Mouse (Mus musculus): Measurements from ENCODE around the gene Scp2d1. TPM values are rescaled to one million over a fixed set of nuclear protein-coding genes. Genes with fewer than 3 reads are reported as not detected.
A peak's percentile ranks its signal among the peaks of the same experiment; 100 is the strongest.
"Not testable (repeated sequence)": the region's sequence is repeated elsewhere in the genome, so short reads cannot be mapped to it uniquely, and the experiment has no call there.

Gene Scp2d1
- polyA plus RNA-seq (2015; fragmentation: Nextera tagmentation; extraction: Ambion mirVana) = not detected in 2 replicates

DNA sequence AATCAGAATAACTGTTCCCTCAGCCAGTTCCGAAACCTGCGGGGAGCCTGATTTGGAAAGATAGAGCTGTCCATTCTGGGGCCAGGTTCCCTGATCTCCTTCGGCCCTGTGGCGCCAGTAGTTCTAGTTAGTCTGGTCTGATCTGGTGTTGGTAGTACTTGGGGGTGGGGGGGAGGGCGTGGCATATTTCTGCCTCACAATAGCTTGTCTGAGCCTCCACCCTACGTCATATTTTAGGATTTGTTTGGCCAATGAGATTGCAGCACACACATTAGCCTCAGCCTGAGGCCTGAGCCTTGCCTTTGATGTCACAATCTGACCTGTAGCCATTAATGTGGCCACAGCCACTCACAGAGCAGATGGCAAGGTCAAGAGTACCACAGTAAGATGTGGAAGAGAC is at the start of gene Scp2d1:
Scp2d1 (plus strand) TSS at position 301 of the 400 bp plus-strand sequence.
- H3K27ac ChIP-seq; H3K27me3 ChIP-seq; ATAC-seq (replicated peaks; ENCODE audit: low FRiP score); H3K36me3 ChIP-seq; H3K4me3 ChIP-seq (replicated peaks); H3K4me1 ChIP-seq; H3K4me2 ChIP-seq; H3K9ac ChIP-seq; H3K9me3 ChIP-seq (replicated peaks): not testable (repeated sequence)
- 83% methylated on average over 6 of the region's 6 CpGs for WGBS

DNA sequence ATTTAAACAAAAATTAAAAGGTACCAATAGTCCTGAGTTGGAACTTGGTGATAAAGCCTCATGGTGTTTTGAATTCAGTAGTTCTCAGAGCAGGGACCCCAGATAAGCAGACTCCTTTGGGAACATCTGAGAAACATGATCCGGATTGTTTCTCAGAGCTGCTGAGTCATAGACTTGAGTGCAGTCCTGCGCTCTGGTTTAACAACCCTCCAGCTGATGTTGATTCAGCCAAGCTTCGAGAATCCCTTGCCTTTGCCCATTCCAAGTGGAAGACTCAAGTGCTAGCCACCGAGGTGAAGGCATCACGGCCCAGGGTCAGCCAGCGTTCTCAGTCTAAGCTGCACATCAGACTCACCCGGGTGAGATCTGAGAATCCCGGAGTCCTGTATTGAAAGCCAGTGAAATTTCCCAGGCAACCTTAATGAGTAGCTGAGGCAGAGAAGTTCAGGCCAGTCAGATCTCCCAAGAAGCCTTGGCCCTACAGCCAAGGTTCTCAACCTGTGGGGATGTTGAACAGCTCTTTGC is 48.8 kb upstream of the Scp2d1 start:
- no peaks in the 10 kb centered on the region for H3K36me3 ChIP-seq
- H3K27me3 ChIP-seq = no peaks in the 10 kb centered on the region
- WGBS = 67% methylated on average over 8 of the region's 8 CpGs
- no peak for ATAC-seq (replicated peaks; ENCODE audit: low FRiP score)
- no peak overlapping the region for H3K9ac ChIP-seq
- H3K9me3 ChIP-seq (replicated peaks) = no peaks in the 10 kb centered on the region
- H3K4me3 ChIP-seq (replicated peaks) = no peak overlapping the region
- H3K4me1 ChIP-seq = peaks cover 8% of the 10 kb centered on the region; the same call in 1 of the 2 replicates
- no peak overlapping the region for H3K27ac ChIP-seq
- H3K4me2 ChIP-seq = no peak overlapping the region

DNA sequence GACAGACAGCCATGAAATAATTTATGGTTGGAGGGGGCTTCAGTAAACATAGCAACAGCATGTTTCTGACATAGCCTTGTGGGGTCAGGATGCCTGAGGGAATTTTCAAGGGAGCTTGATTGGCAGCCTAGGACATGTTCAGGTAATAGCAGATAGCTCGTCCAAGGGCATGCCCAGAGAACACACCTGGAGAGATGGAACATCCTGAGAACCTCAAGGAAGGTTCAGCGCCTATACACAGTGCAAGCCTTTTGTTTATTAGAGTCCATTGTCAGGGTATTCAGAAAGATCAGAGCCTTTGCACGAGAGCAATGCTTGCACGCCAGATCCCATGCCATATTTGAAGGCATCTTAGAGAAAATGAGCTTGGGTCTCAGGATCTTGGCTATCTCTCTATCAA is 47.8 kb upstream of the Scp2d1 start:
- WGBS = 89% methylated on average over 4 of the region's 4 CpGs
- H3K9me3 ChIP-seq (replicated peaks) = no peaks in the 10 kb centered on the region
- no peaks in the 10 kb centered on the region for H3K36me3 ChIP-seq
- H3K4me1 ChIP-seq = peaks cover 6% of the 10 kb centered on the region; the same call in 1 of the 2 replicates
- no peak overlapping the region for H3K4me3 ChIP-seq (replicated peaks)
- no peak overlapping the region for H3K27ac ChIP-seq
- ATAC-seq (replicated peaks; ENCODE audit: low FRiP score) = no peak
- H3K9ac ChIP-seq = no peak overlapping the region
- H3K4me2 ChIP-seq = no peak overlapping the region
- H3K27me3 ChIP-seq = no peaks in the 10 kb centered on the region

DNA sequence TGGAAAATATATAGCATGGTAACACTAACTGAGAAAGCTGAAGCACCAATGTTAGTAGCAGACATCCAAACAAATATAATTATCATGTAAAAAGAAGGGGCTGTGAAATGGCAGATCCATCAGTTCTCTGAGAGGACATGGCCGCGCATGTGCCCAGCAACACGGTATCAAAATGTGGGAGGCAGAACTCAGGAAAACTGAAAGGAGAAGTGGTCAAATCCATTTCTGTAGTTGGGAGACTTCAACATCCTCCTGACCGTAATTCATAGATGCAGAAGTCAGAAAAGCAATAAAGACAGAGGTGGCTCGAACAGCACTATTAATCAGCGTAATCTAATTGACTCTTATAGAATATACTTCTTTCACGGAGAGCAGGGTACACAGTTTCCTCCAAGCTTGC is 44.2 kb upstream of the Scp2d1 start:
- Histone ChIP-seq H3K4me1 (peaks cover 9% of the 10 kb centered on the region; the same call in 1 of the 2 replicates), H3K27me3 (no peaks in the 10 kb centered on the region), H3K9ac (no peak overlapping the region), H3K27ac (no peak overlapping the region), H3K4me3 (replicated peaks) (no peak overlapping the region), H3K36me3 (no peaks in the 10 kb centered on the region), H3K4me2 (no peak overlapping the region), H3K9me3 (replicated peaks) (no peaks in the 10 kb centered on the region)
- ATAC-seq (replicated peaks; ENCODE audit: low FRiP score) = no peak
- WGBS = 62% methylated on average over 7 of the region's 7 CpGs

DNA sequence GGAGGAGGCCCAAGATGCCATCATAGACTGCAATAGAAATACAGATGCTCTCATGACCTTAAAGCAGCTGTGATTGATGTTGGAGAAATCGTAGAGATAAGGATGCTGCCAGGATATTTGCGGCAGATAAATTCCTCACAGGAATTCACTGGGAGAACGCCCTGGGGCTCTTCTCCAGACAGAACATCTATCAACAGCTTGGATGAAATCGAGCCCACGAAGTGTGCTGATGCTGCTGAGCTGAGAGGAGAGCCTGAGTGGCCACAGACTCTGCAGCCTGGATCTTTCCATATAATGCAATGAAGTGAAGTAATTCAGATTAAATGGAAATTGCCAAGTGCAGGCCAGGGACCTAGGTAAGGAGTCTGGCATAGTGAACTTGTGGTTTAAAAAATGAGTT is 42.7 kb upstream of the Scp2d1 start:
- Histone ChIP-seq H3K27me3 (no peaks in the 10 kb centered on the region), H3K9ac (no peak overlapping the region), H3K27ac (no peak overlapping the region), H3K4me3 (replicated peaks) (no peak overlapping the region), H3K36me3 (no peaks in the 10 kb centered on the region), H3K9me3 (replicated peaks) (no peaks in the 10 kb centered on the region), H3K4me2 (no peak overlapping the region), H3K4me1 (peaks cover 6% of the 10 kb centered on the region; the same call in 1 of the 2 replicates)
- WGBS = 36% methylated on average over 5 of the region's 5 CpGs
- no peak for ATAC-seq (replicated peaks; ENCODE audit: low FRiP score)

DNA sequence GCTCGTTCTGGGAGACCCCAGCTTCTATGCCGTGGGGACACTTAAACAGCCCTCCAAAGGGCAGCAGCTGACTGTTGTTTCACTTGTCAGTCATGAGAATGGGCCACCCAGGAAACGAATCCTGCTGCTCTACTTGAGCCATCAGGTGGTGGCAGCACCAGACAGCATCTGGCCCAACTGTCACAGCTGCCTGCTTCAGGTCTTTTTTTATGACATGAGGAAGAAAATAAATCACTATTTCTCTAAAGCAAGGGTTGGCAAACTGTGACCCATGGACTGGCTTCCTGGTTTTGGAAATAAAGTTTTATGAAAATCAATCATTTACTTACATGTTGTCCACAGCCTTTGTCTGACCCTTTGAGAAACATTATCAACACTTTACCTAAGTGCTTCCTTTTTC is 41.6 kb upstream of the Scp2d1 start:
- ATAC-seq (replicated peaks; ENCODE audit: low FRiP score) = no peak
- Histone ChIP-seq H3K9ac (no peak overlapping the region), H3K27me3 (no peaks in the 10 kb centered on the region), H3K36me3 (no peaks in the 10 kb centered on the region), H3K27ac (no peak overlapping the region), H3K9me3 (replicated peaks) (no peaks in the 10 kb centered on the region), H3K4me3 (replicated peaks) (no peak overlapping the region), H3K4me2 (no peak overlapping the region), H3K4me1 (peaks cover 6% of the 10 kb centered on the region; the same call in 1 of the 2 replicates)
- 43% methylated on average over 3 of the region's 3 CpGs for WGBS

DNA sequence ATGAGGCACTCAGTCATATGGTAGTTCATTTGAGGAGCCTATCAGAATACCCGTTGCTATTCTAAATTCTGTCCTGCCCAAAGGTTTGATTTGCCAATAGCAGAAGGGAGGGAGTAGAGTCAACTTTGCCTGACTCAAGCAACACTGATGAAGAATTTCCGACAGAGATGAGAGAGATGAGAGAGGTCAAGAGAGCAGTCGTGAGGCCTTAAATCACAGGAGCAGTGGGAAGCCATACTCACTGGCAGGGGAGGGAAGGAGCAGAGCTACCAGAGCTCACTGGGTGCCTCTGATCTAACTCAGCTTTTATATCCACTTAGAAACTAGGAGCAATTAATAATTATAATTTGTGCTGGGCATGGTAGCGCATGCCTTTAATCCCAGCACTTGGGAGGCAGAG is 41.0 kb upstream of the Scp2d1 start:
- 0 out of 2 replicates have a peak, but pooled peaks have one; percentile 49 for ATAC-seq (replicated peaks; ENCODE audit: low FRiP score)
- 53% methylated on average over 4 of the region's 4 CpGs for WGBS

DNA sequence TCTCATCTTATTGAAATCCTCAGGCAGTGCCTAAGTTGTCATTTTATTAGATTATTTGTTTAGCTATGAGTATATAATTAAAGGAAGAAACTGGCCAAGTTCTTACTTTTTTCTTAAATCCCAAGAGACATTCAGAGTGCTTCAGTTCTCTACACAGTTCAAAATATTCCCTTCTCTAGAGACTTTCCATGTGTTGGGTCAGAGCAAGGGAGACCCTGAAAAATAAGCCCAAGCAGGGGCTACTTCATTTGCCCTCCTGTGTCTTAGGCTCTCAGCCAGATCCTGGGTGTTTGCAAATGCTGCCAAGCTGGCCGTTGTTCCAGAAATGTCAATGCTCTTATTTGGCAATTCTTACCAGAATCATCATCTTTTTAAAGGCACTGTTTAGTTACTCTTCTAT is 40.3 kb upstream of the Scp2d1 start:
- no peaks in the 10 kb centered on the region for H3K9me3 ChIP-seq (replicated peaks)
- ATAC-seq (replicated peaks; ENCODE audit: low FRiP score) = no peak

More for the DNA sequence above, 41.0 kb upstream of the Scp2d1 start:
- H3K9ac ChIP-seq = no peak overlapping the region
- no peak overlapping the region for H3K4me2 ChIP-seq
- no peak overlapping the region for H3K4me3 ChIP-seq (replicated peaks)
- no peaks in the 10 kb centered on the region for H3K36me3 ChIP-seq
- H3K9me3 ChIP-seq (replicated peaks) = no peaks in the 10 kb centered on the region
- no peaks in the 10 kb centered on the region for H3K27me3 ChIP-seq
- no peak overlapping the region for H3K27ac ChIP-seq
- peaks cover 6% of the 10 kb centered on the region; the same call in 1 of the 2 replicates for H3K4me1 ChIP-seq

DNA sequence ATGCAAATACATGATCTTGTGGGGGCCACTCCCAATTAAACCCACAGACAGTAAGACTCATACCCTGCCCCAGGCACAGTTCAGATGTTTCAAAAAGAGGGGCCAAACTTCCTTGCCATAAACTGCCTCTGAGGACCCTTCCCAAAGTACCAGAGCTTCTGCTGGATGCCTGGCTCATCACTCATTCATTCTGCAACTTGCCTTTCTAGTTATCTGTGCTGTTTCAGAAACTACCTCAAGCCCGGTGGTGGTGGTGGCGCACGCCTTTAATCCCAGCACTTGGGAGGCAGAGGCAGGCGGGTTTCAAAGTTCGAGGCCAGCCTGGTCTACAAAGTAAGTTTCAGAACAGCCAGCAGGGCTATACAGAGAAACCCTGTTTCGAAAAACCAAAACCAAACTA is 39.6 kb upstream of the Scp2d1 start:
- Histone ChIP-seq H3K4me1 (peaks cover 4% of the 10 kb centered on the region; the same call in 1 of the 2 replicates), H3K27me3 (no peaks in the 10 kb centered on the region), H3K36me3 (no peaks in the 10 kb centered on the region), H3K27ac (no peak overlapping the region), H3K4me2 (no peak overlapping the region), H3K9ac (no peak overlapping the region), H3K4me3 (replicated peaks) (no peak overlapping the region), H3K9me3 (replicated peaks) (no peaks in the 10 kb centered on the region)
- 95% methylated on average over 6 of the region's 6 CpGs for WGBS
- no peak for ATAC-seq (replicated peaks; ENCODE audit: low FRiP score)

More for the DNA sequence above, 40.3 kb upstream of the Scp2d1 start:
- Histone ChIP-seq H3K27ac (no peak overlapping the region), H3K9ac (no peak overlapping the region), H3K36me3 (no peaks in the 10 kb centered on the region), H3K27me3 (no peaks in the 10 kb centered on the region), H3K4me1 (peaks cover 6% of the 10 kb centered on the region; the same call in 1 of the 2 replicates), H3K4me3 (replicated peaks) (no peak overlapping the region), H3K4me2 (no peak overlapping the region)
- 87% methylated on average over 1 of the region's 1 CpGs for WGBS

DNA sequence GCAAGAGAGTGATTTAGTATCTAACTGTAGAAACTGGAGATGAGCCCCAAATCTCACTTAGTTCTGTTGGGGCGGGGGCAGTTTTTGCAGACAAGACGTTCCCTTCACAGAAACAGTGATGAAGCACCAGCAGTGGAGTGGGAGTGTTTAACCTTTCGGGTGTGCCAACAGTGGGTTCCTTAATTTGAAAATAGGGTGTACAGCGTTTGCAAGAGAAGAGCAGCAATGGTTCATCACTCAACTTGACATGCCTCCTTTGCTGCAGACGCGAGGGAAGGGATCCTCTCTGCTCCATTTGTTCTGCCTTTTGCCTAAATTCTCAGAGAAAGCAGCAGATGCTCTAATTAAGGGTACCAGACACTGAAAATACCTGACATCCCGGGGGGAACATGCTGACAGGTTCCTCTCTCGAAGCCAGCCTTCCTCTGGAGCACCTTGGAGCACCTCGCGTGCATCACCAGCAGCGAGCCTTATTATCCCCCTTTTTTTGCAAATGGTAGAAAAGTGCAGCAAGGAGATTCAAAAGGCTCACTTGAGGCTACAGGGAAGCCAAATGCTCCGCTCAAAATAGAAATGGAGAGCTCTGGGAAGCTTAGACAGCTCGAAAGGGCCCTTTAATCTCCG is 31.7 kb upstream of the Scp2d1 start:
- H3K27me3 ChIP-seq = no peaks in the 10 kb centered on the region
- no peak for ATAC-seq (replicated peaks; ENCODE audit: low FRiP score)
- no peaks in the 10 kb centered on the region for H3K36me3 ChIP-seq
- H3K4me2 ChIP-seq = no peak overlapping the region
- no peak overlapping the region for H3K4me3 ChIP-seq (replicated peaks)
- no peaks in the 10 kb centered on the region for H3K9me3 ChIP-seq (replicated peaks)
- no peak overlapping the region for H3K27ac ChIP-seq
- H3K9ac ChIP-seq = no peak overlapping the region
- 32% methylated on average over 14 of the region's 14 CpGs for WGBS
- H3K4me1 ChIP-seq = peaks cover 7% of the 10 kb centered on the region; the same call in 1 of the 2 replicates

DNA sequence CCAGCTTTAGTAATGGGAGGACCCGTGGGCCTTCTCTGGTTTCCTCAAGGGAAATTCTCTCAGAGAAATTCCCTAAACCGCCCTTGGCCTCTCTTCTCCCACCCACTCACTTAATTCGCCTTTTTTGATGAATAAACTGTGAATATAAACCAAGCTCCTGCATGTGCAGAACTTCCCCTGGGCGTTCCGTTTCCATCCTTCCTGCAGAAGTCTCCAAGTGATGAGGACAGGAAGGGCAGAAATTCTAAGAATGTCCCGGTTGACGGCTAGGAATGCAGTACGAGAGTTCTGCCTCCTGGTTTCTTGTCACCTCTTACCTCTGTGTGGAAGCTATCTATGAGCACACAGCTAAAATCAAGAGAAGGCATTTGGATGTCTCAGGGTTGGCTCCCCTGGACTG is 25.9 kb upstream of the Scp2d1 start:
- Histone ChIP-seq H3K9ac (no peak overlapping the region), H3K4me3 (replicated peaks) (no peak overlapping the region), H3K27ac (no peak overlapping the region; the same call in 1 of the 2 replicates), H3K9me3 (replicated peaks) (no peaks in the 10 kb centered on the region), H3K27me3 (no peaks in the 10 kb centered on the region), H3K36me3 (no peaks in the 10 kb centered on the region), H3K4me2 (no peak overlapping the region), H3K4me1 (no peaks in the 10 kb centered on the region; the same call in 1 of the 2 replicates)
- 55% methylated on average over 8 of the region's 8 CpGs for WGBS
- ATAC-seq (replicated peaks; ENCODE audit: low FRiP score) = no peak

DNA sequence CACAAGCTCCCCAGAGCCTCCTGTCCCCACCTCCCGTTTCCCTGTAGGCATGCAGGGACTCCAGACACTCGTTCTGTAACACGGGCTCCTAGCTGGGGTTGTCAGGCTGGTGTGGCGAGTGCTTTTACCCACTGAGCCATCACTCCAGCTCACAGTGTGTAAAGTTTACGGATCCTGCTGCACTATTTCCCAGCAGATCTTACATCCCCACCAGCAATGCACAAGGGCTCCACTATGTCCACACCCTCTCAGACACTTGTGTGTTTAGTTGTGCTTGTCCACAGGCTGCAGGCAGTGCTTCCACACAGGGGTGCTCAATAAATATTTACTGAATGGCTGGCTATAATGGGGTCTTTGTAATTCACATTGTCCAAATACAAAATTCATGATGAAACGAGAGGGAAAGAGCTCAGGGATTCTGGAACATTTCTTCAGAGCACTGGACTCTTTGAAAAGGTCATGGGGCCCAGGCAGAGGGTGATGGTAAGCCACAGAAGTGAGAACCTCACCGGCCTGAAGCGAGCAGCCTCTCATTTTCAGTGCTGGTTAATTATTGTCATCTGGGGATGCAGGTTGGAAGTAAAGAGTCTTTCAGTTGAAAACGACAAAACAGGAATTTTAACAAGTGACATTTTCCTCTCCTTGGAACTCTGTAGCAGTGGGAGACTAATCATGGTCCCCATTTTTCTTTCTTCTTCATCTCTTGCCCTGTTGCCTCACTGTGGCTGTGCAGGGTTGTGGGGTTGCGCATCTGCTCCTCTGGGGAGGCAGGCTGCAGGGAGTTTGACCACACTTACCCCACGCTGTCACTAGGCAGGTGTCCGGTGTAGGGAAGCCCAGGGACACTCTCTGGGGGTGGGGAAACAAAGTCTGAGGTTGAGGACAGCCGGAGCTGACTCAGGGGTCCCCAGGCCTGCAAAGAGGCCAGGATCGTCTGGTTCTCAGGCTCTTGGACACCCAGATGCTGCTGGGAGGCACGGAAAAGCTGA is 15.4 kb upstream of the Scp2d1 start:
- 53% methylated on average over 15 of the region's 15 CpGs for WGBS
- no peak overlapping the region for H3K4me2 ChIP-seq
- no peak overlapping the region for H3K4me3 ChIP-seq (replicated peaks)
- H3K9ac ChIP-seq = no peak overlapping the region
- ATAC-seq (replicated peaks; ENCODE audit: low FRiP score) = peak; percentile 25; the same call in 1 of the 2 replicates
- H3K4me1 ChIP-seq = peaks cover 6% of the 10 kb centered on the region; the same call in 1 of the 2 replicates
- no peaks in the 10 kb centered on the region for H3K36me3 ChIP-seq
- no peak overlapping the region for H3K27ac ChIP-seq
- H3K9me3 ChIP-seq (replicated peaks) = no peaks in the 10 kb centered on the region
- H3K27me3 ChIP-seq = no peaks in the 10 kb centered on the region

Data from kidney, embryonic 15.5 days (tissue).